Mouse (Mus musculus): Measurements from ENCODE around the gene Ddi2. TPM values are rescaled to one million over a fixed set of nuclear protein-coding genes. Genes with fewer than 3 reads are reported as not detected.

The Ddi2 gene
- polyA plus RNA-seq, 1 experiment from 2014 or later: 21.5 TPM

DNA sequence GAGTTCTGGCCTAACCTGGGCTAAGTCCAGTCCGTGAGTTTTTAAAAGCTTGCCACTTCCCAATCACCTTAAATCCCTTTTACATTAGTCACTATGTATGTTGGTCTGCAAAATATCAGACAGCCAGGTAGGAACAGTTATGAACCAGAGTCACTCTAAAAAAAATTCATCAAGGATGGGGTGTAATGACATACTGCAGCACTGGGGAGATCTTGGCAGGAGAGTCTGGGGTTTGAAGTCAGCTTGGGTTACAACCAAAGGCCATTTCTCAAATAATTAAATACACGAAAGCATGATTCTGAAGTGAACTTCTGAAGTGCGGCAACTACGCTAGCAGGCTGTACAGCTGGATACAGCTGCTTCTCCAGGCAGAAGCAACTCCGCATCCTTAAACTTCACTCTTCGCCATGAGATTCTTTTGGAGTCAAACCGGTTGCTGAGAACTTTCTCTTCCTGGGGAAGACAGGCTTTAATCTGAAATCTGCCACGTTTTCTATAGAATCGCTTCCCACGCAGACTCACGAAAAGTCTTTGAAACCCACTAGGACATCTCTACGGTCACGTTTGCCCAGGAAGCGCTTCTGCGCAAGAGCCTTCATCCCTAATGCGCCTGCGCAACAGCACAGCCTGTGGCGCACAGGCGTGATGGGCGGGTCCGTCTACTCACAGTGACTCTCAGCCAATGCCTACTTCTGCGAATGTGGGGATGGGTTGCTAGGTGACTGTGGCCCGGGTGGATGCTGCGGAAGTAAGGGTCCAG is 11.4 kb upstream of the Ddi2 start:
- 0 out of 2 replicates have a peak, but pooled peaks cover 5% of the 10 kb centered on the region for H3K4me1 ChIP-seq
- peaks cover 7% of the 10 kb centered on the region; the same call in 1 of the 2 replicates for H3K27me3 ChIP-seq (ENCODE audit: insufficient read depth, poor library complexity, severe bottlenecking)
- no peaks in the 10 kb centered on the region for H3K36me3 ChIP-seq
- H3K9me3 ChIP-seq: no peaks in the 10 kb centered on the region
- DNase-seq (ENCODE audit: low spot score): peak; percentile 97
- H3K4me3 ChIP-seq: peak overlapping the region; percentile 54
- H3K27ac ChIP-seq: peak overlapping the region; percentile 78
- 9% methylated on average over 24 of the region's 24 CpGs for whole genome bisulfite sequencing

GRCm38 (mm10) chr4:141731766-141732165 is 8.5 kb upstream of the Ddi2 start:
- Histone ChIP-seq H3K4me1 (0 out of 2 replicates have a peak, but pooled peaks cover 5% of the 10 kb centered on the region), H3K27ac (no peak overlapping the region), H3K27me3 (ENCODE audit: insufficient read depth, poor library complexity, severe bottlenecking) (peaks cover 7% of the 10 kb centered on the region; the same call in 1 of the 2 replicates), H3K4me3 (no peak overlapping the region), H3K36me3 (no peaks in the 10 kb centered on the region), H3K9me3 (no peaks in the 10 kb centered on the region)
- 67% methylated on average over 5 of the region's 5 CpGs for WGBS
- no peak for DNase-seq (ENCODE audit: low spot score)

DNA sequence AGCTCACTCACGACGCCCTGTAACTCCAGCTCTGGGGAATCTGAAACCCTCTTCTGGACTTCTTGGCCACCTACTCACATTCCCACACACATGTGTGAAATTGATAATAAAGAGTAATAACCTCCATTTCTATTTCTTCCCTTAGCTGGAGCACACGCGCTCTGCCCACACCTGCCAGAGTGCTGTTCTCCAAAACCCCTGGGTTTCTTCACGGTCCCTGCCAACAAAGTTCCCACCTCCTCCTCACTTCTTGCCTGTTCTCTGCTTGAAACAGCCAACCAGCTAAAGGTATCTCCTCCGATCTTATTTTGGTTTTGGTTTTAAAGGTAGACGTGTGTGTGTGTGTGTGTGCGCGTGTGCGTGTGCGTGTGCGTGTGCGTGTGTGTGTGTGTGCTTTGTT is 7.2 kb upstream of the Ddi2 start:
- no peak overlapping the region for H3K4me3 ChIP-seq
- no peak overlapping the region for H3K27ac ChIP-seq
- DNase-seq (ENCODE audit: low spot score): no peak
- H3K9me3 ChIP-seq: no peaks in the 10 kb centered on the region
- peaks cover 7% of the 10 kb centered on the region; the same call in 1 of the 2 replicates for H3K27me3 ChIP-seq (ENCODE audit: insufficient read depth, poor library complexity, severe bottlenecking)
- no peaks in the 10 kb centered on the region for H3K36me3 ChIP-seq
- WGBS: 82% methylated on average over 13 of the region's 13 CpGs
- H3K4me1 ChIP-seq: 0 out of 2 replicates have a peak, but pooled peaks cover 5% of the 10 kb centered on the region

GRCm38 (mm10) chr4:141729266-141729665 is 6.0 kb upstream of the Ddi2 start:
- DNase-seq (ENCODE audit: low spot score): no peak
- Histone ChIP-seq H3K9me3 (no peaks in the 10 kb centered on the region), H3K4me3 (no peak overlapping the region), H3K27me3 (ENCODE audit: insufficient read depth, poor library complexity, severe bottlenecking) (peaks cover 7% of the 10 kb centered on the region; the same call in 1 of the 2 replicates), H3K36me3 (no peaks in the 10 kb centered on the region), H3K4me1 (no peaks in the 10 kb centered on the region), H3K27ac (no peak overlapping the region)
- 73% methylated on average over 3 of the region's 3 CpGs for WGBS

- Histone ChIP-seq H3K4me3 (no peak overlapping the region), H3K9me3 (no peaks in the 10 kb centered on the region), H3K4me1 (peaks cover 16% of the 10 kb centered on the region), H3K36me3 (peaks cover 2% of the 10 kb centered on the region), H3K27ac (no peak overlapping the region), H3K27me3 (ENCODE audit: insufficient read depth, poor library complexity, severe bottlenecking) (peaks cover 7% of the 10 kb centered on the region; the same call in 1 of the 2 replicates)
- no peak for DNase-seq (ENCODE audit: low spot score)
- 44% methylated on average over 3 of the region's 3 CpGs for WGBS
These were observed 2.5 kb upstream of the Ddi2 start for GRCm38 (mm10) chr4:141725738-141726137.

DNA sequence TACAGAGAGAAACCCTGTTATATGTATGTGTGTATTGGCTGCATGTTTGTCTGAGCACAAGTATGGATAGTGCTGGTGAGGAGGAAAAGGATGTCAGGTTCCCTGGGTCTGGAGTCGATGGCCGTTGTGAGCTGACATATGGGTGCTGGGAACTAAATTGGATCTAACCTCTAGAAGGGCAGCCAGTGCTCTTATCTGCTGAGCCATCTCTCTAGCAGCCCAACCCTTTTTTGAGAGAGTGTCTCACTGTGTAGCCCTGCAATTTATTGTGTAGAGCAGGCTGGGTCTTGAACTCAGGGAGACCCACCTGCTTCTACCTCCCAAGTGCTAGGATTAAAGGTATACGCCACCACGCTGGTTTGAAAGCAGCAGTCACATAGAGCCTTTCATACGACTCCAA is 2.1 kb upstream of the Ddi2 start:
- H3K36me3 ChIP-seq: peaks cover 6% of the 10 kb centered on the region
- 76% methylated on average over 5 of the region's 5 CpGs for WGBS

DNA sequence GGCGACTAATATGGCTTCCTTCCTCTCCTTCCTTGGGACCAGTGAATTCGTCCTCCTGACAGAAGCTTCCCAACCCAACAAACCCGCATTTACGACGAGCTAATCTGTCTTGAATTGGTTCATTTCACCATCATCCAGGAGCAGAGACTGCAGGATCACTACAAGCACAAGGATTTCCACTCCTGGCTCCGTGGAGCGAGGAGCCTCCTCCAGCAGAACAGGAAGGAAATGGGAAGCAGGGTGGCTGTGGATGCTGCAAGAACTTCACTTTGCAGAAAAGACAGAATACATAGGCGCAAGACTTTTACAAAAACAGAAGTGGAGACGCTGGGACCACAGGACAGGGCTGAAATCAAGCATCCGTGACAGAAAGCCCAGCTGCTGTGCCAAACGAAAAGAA is 1.4 kb upstream of the Ddi2 start:
- Histone ChIP-seq H3K27ac (no peak overlapping the region), H3K4me1 (peaks cover 19% of the 10 kb centered on the region), H3K9me3 (no peaks in the 10 kb centered on the region), H3K27me3 (ENCODE audit: insufficient read depth, poor library complexity, severe bottlenecking) (no peaks in the 10 kb centered on the region), H3K4me3 (no peak overlapping the region), H3K36me3 (peaks cover 12% of the 10 kb centered on the region)
- WGBS: 64% methylated on average over 11 of the region's 11 CpGs
- DNase-seq (ENCODE audit: low spot score): no peak

More for the DNA sequence above, 2.1 kb upstream of the Ddi2 start:
- no peak overlapping the region for H3K4me3 ChIP-seq
- DNase-seq (ENCODE audit: low spot score): no peak
- peaks cover 2% of the 10 kb centered on the region; the same call in 1 of the 2 replicates for H3K27me3 ChIP-seq (ENCODE audit: insufficient read depth, poor library complexity, severe bottlenecking)
- H3K9me3 ChIP-seq: no peaks in the 10 kb centered on the region
- H3K4me1 ChIP-seq: peaks cover 19% of the 10 kb centered on the region
- H3K27ac ChIP-seq: no peak overlapping the region

DNA sequence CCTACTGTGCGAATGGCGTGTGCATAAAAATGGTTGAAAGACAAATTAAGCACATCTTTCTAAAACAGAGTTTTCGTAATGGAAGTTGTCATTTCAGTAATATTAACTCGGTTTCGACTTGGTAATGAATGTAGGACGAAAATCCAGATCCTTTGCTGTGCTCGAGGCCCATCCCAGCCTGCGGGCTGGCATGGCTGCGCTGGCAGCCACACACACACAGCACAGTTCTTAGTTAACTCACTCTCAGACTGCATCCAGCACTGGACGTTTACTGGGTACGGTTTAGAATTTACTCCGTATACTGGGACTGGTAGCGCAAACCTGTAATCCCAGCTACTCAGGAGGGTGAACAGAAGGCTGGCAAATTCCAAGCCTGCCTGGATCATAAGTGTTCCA is 452 bp upstream of the Ddi2 start:
- Histone ChIP-seq H3K36me3 (peaks cover 12% of the 10 kb centered on the region), H3K9me3 (no peaks in the 10 kb centered on the region), H3K27me3 (ENCODE audit: insufficient read depth, poor library complexity, severe bottlenecking) (no peaks in the 10 kb centered on the region), H3K27ac (peak overlapping the region; percentile 98), H3K4me1 (peaks cover 19% of the 10 kb centered on the region), H3K4me3 (peak overlapping the region; percentile 100)
- DNase-seq (ENCODE audit: low spot score): no peak
- WGBS: 12% methylated on average over 13 of the region's 13 CpGs

DNA sequence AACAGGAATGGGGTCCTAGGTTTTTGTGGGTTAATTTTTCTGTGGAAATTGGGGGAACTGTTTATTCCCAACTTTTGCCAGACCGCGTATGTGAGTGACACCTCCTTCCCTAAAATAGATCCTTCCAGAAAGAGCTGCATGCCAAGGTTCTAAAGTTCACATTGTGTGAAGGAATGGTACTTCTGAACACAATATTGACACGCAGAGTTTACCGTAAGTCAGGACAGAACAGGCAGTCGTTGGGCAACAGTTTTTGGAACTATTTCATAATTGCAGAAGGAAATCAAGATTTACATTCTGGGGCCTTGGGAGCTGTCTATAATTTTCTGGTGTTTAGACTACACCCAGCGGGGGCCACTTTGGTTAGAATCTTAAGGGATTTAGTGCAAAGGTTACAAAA is 1.3 kb downstream of the Ddi2 start:
- WGBS: 62% methylated on average over 6 of the region's 6 CpGs
- no peaks in the 10 kb centered on the region for H3K9me3 ChIP-seq
- H3K4me1 ChIP-seq: peaks cover 19% of the 10 kb centered on the region
- H3K27ac ChIP-seq: no peak overlapping the region
- H3K36me3 ChIP-seq: peaks cover 16% of the 10 kb centered on the region
- no peaks in the 10 kb centered on the region for H3K27me3 ChIP-seq (ENCODE audit: insufficient read depth, poor library complexity, severe bottlenecking)
- no peak for DNase-seq (ENCODE audit: low spot score)
- peak overlapping the region; percentile 100 for H3K4me3 ChIP-seq

DNA sequence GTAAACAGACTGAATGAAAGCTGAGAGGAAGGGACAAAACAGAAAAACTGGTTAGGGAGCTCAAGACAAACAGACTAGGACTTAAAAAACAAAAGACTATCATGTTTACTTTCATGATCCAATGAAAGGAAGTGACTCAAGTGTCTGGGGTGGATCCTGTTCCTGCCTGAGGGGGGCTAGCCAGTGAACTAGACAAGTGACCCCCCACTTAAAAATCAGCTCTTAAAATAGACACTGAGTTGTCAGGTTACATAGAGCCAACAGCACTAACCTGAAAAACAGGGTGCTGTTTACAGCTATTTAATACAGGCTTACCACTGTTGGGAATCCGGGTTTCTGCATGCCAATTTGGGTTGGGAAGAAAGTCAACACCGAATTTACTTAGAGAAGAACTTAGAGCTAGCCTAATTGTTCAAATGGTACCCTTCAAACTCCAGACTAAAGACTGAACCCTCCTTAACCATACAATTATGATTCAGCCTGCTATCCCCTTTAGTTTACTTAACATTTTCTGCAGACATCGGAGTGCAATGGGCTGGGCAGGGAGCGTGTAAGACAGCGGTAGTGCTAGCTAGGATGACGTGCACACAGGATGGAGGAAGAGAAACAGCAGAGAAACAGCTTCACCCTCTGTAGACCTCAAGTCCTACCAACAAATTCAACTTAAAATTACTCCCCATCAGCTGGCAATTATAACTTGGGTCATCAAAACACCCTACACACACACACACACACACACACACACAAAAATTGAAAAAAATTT is 2.3 kb downstream of the Ddi2 start:
- Histone ChIP-seq H3K4me1 (peaks cover 25% of the 10 kb centered on the region), H3K9me3 (no peaks in the 10 kb centered on the region), H3K36me3 (peaks cover 18% of the 10 kb centered on the region), H3K27me3 (ENCODE audit: insufficient read depth, poor library complexity, severe bottlenecking) (no peaks in the 10 kb centered on the region), H3K27ac (peak overlapping the region; percentile 7; the same call in 1 of the 2 replicates), H3K4me3 (peak overlapping the region; percentile 100; the same call in 1 of the 2 replicates)
- DNase-seq (ENCODE audit: low spot score): no peak
- WGBS: 67% methylated on average over 6 of the region's 6 CpGs

GRCm38 (mm10) chr4:141719304-141719703 is 3.9 kb downstream of the Ddi2 start:
- peaks cover 37% of the 10 kb centered on the region for H3K4me1 ChIP-seq

GRCm38 (mm10) chr4:141717633-141718032 is 5.6 kb downstream of the Ddi2 start:
- H3K9me3 ChIP-seq: no peaks in the 10 kb centered on the region
- WGBS: 85% methylated on average over 4 of the region's 4 CpGs
- H3K4me3 ChIP-seq: no peak overlapping the region
- H3K36me3 ChIP-seq: peaks cover 35% of the 10 kb centered on the region
- no peak for DNase-seq (ENCODE audit: low spot score)
- peaks cover 39% of the 10 kb centered on the region for H3K4me1 ChIP-seq
- no peaks in the 10 kb centered on the region for H3K27me3 ChIP-seq (ENCODE audit: insufficient read depth, poor library complexity, severe bottlenecking)
- no peak overlapping the region for H3K27ac ChIP-seq

More at GRCm38 (mm10) chr4:141719304-141719703, 3.9 kb downstream of the Ddi2 start:
- WGBS: 94% methylated on average over 1 of the region's 1 CpGs
- Histone ChIP-seq H3K27me3 (ENCODE audit: insufficient read depth, poor library complexity, severe bottlenecking) (no peaks in the 10 kb centered on the region), H3K9me3 (no peaks in the 10 kb centered on the region), H3K27ac (no peak overlapping the region), H3K36me3 (peaks cover 19% of the 10 kb centered on the region), H3K4me3 (no peak overlapping the region)
- no peak for DNase-seq (ENCODE audit: low spot score)

- 76% methylated on average over 2 of the region's 2 CpGs for WGBS
- Histone ChIP-seq H3K27ac (peak overlapping the region; percentile 44; the same call in 1 of the 2 replicates), H3K27me3 (ENCODE audit: insufficient read depth, poor library complexity, severe bottlenecking) (no peaks in the 10 kb centered on the region), H3K36me3 (peaks cover 51% of the 10 kb centered on the region), H3K4me1 (peaks cover 20% of the 10 kb centered on the region), H3K4me3 (no peak overlapping the region), H3K9me3 (no peaks in the 10 kb centered on the region)
- DNase-seq (ENCODE audit: low spot score): no peak
These were observed 8.2 kb downstream of the Ddi2 start for GRCm38 (mm10) chr4:141715027-141715426.
